Mouse (Mus musculus) adrenal gland, postnatal 36 days (tissue): Measurements from ENCODE around the gene Snai1. TPM values are rescaled to one million over a fixed set of nuclear protein-coding genes. Genes with fewer than 3 reads are reported as not detected.

Experiments
- DNase-seq, 2 experiments: peaks; one replicate each; pipeline ENCODE4 v3.0.0; 2021; ENCODE audit warnings: mixed read lengths in 1 of 2
- total RNA-seq, 2 experiments: library from RNA; stranded (reverse); gene quantifications; 2 replicates each; pipeline ENCODE4 v1.2.3; 2021

The Snai1 gene
- total RNA-seq, 2 experiments from 2014 or later: 5.4 to 11.2 TPM

DNA sequence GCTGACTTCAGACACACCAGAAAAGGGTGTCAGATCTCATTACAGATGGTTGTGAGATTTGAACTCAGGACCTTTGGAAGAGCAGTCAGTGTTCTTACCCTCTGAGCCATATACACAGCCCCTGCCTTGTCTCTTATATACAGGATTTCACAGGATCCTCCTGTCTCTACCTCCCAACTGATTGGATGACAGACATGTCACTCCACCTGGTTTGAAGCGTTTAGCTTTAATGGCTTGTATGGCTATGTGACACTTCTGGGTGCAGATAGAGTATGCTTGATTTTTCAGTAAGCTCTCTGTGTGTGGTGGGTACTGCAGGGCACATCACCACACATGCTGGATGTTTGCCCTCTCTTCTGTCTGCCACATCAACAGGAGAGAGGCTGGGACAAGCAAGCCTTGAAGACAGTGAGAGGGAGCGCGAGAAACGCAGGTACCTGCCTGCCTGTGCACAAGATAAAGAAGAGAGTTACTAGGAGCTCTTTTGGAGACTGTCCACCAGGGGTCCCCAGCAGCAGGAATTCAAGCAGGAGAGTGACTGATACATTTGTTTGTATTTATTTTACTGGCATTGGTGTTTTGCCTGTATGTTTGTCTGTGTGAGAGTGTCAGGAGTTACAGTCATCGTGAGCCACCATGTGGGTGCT is 18.3 kb upstream of the Snai1 start:
- no peak for DNase-seq

- peak in 1 of 2 experiments; percentile 51 for DNase-seq
These were observed 9.7 kb upstream of the Snai1 start for GRCm38 (mm10) chr2:167528278-167528677.

- no peak for DNase-seq
These were observed 8.0 kb upstream of the Snai1 start for GRCm38 (mm10) chr2:167529935-167530513.

DNA sequence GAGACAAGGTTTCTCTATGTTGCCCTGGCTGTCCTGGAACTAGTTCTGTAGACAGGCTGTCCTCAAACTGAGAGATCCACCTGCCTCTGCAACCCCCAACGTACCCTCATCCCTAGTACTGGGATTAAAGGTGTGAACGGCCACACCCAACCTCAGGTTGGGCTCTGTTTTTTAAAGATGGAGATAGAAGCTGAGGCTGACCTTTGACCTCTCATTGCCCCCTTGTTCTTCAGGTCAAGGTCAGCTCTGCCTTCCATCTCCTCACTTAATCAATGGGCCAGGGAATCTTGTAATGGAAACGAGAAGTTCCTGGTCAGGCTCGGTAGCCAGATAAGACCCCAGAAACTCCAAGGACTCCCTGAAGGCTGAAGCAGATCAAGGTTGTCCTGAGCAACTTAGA is 7.5 kb upstream of the Snai1 start:
- no peak for DNase-seq

GRCm38 (mm10) chr2:167532131-167532530 is 5.9 kb upstream of the Snai1 start:
- DNase-seq: peak; percentile 57 to 69

DNA sequence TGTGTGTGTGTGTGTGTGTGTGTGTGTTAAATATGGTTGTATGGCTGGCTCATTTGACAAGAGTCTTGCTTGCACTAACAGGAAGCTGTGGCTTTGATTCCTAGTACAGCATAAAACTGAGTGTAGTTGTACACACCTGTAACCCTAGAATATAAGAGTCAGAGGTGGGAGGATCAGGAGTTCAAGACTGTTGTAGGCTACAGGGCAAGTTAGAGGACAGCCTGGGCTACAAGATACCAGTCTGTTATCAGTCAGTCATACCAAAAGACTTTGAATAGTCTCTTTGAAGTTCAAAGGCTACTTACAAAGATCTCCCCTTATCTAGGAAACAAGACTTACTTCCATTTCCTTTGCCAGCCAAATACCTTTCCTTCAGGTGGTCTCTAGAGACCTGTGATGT is 4.1 kb upstream of the Snai1 start:
- DNase-seq: no peak

- no peak for DNase-seq
These were observed 1.6 kb upstream of the Snai1 start for GRCm38 (mm10) chr2:167536320-167536945.

DNA sequence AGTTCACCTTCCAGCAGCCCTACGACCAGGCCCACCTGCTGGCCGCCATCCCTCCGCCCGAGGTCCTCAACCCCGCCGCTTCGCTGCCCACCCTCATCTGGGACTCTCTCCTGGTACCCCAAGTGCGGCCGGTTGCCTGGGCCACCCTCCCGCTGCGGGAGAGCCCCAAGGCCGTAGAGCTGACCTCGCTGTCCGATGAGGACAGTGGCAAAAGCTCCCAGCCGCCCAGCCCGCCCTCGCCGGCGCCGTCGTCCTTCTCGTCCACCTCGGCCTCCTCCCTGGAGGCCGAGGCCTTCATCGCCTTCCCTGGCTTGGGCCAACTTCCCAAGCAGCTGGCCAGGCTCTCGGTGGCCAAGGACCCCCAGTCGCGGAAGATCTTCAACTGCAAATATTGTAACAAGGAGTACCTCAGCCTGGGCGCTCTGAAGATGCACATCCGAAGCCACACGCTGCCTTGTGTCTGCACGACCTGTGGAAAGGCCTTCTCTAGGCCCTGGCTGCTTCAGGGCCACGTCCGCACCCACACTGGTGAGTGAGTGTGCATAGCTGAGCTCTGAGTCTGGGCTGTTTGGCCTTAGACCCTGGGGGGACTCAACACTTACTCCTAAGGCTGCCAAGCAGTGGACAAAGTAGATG is 794 bp downstream of the Snai1 start:
- peak; percentile 76 to 82 for DNase-seq

- no peak for DNase-seq
These were observed 1.8 kb downstream of the Snai1 start for GRCm38 (mm10) chr2:167539536-167540476.

- no peak for DNase-seq
These were observed 2.6 kb downstream of the Snai1 start for GRCm38 (mm10) chr2:167540477-167541110.

- no peak for DNase-seq
These were observed 3.3 kb downstream of the Snai1 start for GRCm38 (mm10) chr2:167541324-167541723.

DNA sequence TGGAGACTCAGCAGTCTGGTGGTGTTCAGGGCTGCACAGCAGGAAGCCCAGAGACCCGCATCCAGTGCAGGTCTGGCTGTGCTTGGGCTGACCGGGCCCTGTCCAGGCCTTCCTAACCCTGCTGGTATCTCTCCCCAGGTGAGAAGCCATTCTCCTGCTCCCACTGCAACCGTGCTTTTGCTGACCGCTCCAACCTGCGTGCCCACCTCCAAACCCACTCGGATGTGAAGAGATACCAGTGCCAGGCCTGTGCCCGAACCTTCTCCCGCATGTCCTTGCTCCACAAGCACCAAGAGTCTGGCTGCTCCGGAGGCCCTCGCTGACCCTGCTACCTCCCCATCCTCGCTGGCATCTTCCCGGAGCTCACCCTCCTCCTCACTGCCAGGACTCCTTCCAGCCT is 3.8 kb downstream of the Snai1 start:
- DNase-seq: no peak

GRCm38 (mm10) chr2:167542361-167542760 is 4.4 kb downstream of the Snai1 start:
- DNase-seq: no peak

DNA sequence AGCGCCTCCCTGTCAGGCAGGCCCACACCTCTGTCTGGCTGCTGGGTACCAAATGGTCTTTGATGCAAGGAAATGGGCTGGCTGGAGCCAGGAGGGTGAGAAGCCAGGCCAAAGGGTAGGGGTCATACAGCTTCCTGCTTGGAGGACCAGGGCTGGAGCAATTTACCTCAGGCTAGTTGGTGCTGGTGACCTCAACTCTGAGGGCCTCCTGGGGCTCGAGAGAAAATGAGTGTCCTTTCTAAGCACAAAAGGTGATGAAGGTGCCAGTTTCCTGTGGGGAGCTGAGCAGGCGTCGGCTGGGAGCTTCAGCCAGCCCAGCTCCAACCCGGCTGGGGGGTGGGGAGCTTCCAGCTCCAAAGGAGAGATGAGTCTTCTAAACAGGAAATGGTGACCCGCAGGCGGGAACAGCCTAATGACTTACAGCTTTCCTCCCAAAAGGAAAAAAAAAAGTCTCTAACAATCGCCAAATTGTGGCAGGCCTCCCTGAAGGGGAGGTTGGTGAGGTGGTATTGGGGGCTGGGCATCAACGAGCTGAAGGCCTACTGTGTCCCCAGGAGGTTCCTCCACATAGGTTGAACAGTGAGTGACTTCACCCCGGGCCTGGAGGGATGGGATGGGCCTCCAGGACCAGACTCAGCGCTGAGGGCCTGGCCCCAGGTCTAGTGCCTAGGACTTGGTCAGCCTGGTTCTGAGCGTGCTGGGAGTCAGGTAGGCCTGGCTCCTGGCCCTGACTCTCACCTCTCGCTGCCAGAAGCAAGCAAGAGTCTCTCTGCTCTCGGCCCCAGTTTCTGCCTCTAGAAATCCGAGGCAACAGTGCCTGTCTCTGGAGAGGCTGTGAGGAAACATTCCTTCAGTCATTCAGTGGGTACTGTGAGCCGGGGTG is 5.4 kb downstream of the Snai1 start:
- DNase-seq: peak; percentile 57 to 76

DNA sequence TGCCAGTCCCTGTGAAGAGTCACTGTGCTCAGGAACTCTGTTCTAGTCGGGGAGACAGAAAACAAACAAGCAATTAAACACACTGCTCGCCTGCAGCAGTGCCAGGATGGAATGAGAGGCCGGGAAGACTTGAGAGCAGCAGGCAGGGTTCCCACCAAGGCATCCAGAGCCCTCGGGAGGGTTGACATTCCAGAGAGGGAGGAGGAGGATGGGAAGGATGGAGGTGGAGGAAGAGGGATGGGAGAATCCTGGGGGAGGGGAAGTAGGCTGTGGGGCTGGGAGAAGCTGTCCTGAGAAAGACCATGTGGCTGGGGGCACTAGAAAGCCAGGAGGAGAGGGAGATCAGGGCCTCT is 6.0 kb downstream of the Snai1 start:
- DNase-seq: no peak

DNA sequence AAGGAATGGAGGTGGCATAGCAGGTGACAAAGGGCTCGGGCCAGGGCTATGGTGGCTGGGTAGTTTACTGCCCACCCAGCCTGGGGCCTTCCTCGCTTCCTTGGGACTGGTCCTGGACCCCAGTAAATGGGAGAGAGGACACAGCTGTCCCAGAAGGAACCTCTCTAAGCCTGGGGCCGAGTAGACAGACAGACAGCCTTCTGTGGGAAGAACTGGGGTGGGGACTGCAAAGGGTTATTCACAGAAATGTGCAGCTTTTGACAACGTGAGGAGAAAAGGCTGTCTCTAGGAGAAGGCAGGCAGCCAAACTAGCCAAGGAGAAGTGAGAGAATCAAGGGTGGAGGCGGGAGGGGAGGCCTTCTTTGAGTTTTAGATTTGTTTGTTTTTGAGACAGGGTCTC is 6.5 kb downstream of the Snai1 start:
- no peak for DNase-seq

DNA sequence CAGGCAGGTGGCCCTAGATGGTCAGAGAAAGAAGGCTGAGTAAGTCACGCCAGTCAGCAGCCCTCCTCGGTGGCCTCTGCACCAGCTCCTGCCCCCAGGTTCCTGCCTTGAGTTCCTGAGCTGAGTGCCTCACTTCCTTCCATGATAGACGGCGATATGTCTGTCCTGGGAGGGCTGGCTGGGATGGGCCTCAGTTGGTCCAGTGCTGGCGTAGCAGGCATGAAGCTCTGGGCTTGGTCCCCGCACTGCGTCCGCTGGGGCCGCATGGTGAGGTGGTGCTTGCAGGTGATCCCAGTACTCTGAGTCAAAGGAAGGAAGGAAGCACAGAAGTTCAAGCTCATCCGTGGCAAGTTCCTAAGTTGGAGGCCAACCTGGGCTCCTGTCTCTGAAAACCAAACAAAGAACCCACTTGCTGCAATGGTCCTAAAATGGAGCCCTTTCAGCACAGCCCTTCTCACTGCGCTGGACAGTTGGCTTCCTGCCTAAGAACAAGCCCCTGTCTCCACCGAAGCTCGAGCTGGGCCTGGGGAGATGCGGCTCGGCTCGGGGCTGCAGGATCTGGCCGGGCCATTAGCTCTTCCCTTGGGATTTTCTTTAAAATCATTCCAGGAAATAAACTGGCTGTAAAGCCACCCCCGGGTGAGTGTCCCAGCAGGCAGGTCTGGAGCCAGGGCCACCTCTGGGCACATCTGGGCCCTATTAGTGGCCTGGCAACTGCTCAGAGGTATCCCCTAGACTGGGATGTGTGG is 8.6 kb downstream of the Snai1 start:
- no peak for DNase-seq

- DNase-seq: no peak
These were observed 9.4 kb downstream of the Snai1 start for GRCm38 (mm10) chr2:167547444-167547843.

- no peak for DNase-seq
These were observed 11.0 kb downstream of the Snai1 start for GRCm38 (mm10) chr2:167548961-167549360.

GRCm38 (mm10) chr2:167550341-167550854 is 12.4 kb downstream of the Snai1 start:
- no peak for DNase-seq
